Mouse (Mus musculus): ENCODE results near the gene Zfp574.
"Not testable (repeated sequence)": the region's sequence is repeated elsewhere in the genome, so short reads cannot be mapped to it uniquely, and the experiment has no call there.

Zfp574 gene

GRCm38 (mm10) chr7:25071979-25072715 is at the start of gene Zfp574, which contains the start of gene Grik5:
Gene Zfp574 (plus strand): TSS chr7:25072567.
Gene Grik5 (minus strand): TSS chr7:25072346.
- DNase-seq (ENCODE audit: low read depth, low spot score), result no peak

GRCm38 (mm10) chr7:25025855-25026439 is 46.4 kb upstream of the Zfp574 start:
- no peak for DNase-seq (ENCODE audit: low read depth, low spot score)

- no peak for DNase-seq (ENCODE audit: low read depth, low spot score)
Measured at GRCm38 (mm10) chr7:25026452-25026851, 45.9 kb upstream of the Zfp574 start.

- DNase-seq (ENCODE audit: low read depth, low spot score), result peak; percentile 40
Measured at GRCm38 (mm10) chr7:25030032-25030753, 42.2 kb upstream of the Zfp574 start.

GRCm38 (mm10) chr7:25031528-25031927 is 40.8 kb upstream of the Zfp574 start:
- DNase-seq (ENCODE audit: low read depth, low spot score), result no peak

- no peak for DNase-seq (ENCODE audit: low read depth, low spot score)
Measured at GRCm38 (mm10) chr7:25034796-25035195, 37.6 kb upstream of the Zfp574 start.

GRCm38 (mm10) chr7:25035916-25036315 is 36.5 kb upstream of the Zfp574 start:
- peak; percentile 20 for DNase-seq (ENCODE audit: low read depth, low spot score)

GRCm38 (mm10) chr7:25041921-25042320 is 30.4 kb upstream of the Zfp574 start:
- no peak for DNase-seq (ENCODE audit: low read depth, low spot score)

- not testable (repeated sequence) for DNase-seq (ENCODE audit: low read depth, low spot score)
Measured at GRCm38 (mm10) chr7:25044599-25044998, 27.8 kb upstream of the Zfp574 start.

- no peak for DNase-seq (ENCODE audit: low read depth, low spot score)
Measured at GRCm38 (mm10) chr7:25047363-25047762, 25.0 kb upstream of the Zfp574 start.

GRCm38 (mm10) chr7:25049295-25049930 is 23.0 kb upstream of the Zfp574 start:
- DNase-seq (ENCODE audit: low read depth, low spot score), result no peak

- DNase-seq (ENCODE audit: low read depth, low spot score), result no peak
Measured at GRCm38 (mm10) chr7:25052587-25052986, 19.8 kb upstream of the Zfp574 start.

- DNase-seq (ENCODE audit: low read depth, low spot score), result no peak
Measured at GRCm38 (mm10) chr7:25056951-25057350, 15.4 kb upstream of the Zfp574 start.

- no peak for DNase-seq (ENCODE audit: low read depth, low spot score)
Measured at GRCm38 (mm10) chr7:25057888-25058287, 14.5 kb upstream of the Zfp574 start.

- no peak for DNase-seq (ENCODE audit: low read depth, low spot score)
Measured at GRCm38 (mm10) chr7:25058394-25058793, 14.0 kb upstream of the Zfp574 start.

GRCm38 (mm10) chr7:25058836-25059235 is 13.5 kb upstream of the Zfp574 start:
- DNase-seq (ENCODE audit: low read depth, low spot score), result no peak

- no peak for DNase-seq (ENCODE audit: low read depth, low spot score)
Measured at GRCm38 (mm10) chr7:25063346-25063745, 9.0 kb upstream of the Zfp574 start.

GRCm38 (mm10) chr7:25063900-25064299 is 8.5 kb upstream of the Zfp574 start:
- no peak for DNase-seq (ENCODE audit: low read depth, low spot score)

- DNase-seq (ENCODE audit: low read depth, low spot score), result no peak
Measured at GRCm38 (mm10) chr7:25067338-25067737, 5.0 kb upstream of the Zfp574 start.

- DNase-seq (ENCODE audit: low read depth, low spot score), result no peak
Measured at GRCm38 (mm10) chr7:25067909-25068656, 4.3 kb upstream of the Zfp574 start.

GRCm38 (mm10) chr7:25068724-25069123 is 3.6 kb upstream of the Zfp574 start:
- DNase-seq (ENCODE audit: low read depth, low spot score), result no peak

Measured in skeletal muscle tissue, adult 2 months (tissue).